Mouse (Mus musculus) limb, embryonic 13.5 days (tissue): ENCODE data around the gene Mbd5. TPM values are rescaled to one million over a fixed set of nuclear protein-coding genes. Genes with fewer than 3 reads are reported as not detected.

Experiments
- ATAC-seq: fragments of 200-750 bp; cut with Nextera tagmentation; 2 replicates; pipeline ENCODE4 v1.8.0; 2017; ENCODE audit warnings: low read depth, moderate number of reproducible peaks, moderate TSS enrichment; ENCODE audit not compliant: low FRiP score
- H3K27ac ChIP-seq: fragments of 300-500 bp; sonication (generic); 2 replicates; pipeline ENCODE4 v1.5.1; 2015; ENCODE audit warnings: inconsistent platforms, mild to moderate bottlenecking, moderate library complexity
- H3K27me3 ChIP-seq: fragments of 300-500 bp; sonication (generic); 2 replicates; pipeline ENCODE4 v1.6.1; 2015; ENCODE audit warnings: mild to moderate bottlenecking, inconsistent platforms
- H3K36me3 ChIP-seq: fragments of 300-500 bp; sonication (generic); 2 replicates; pipeline ENCODE4 v1.6.1; 2015; ENCODE audit warnings: inconsistent platforms, mild to moderate bottlenecking, moderate library complexity
- H3K4me1 ChIP-seq: fragments of 300-500 bp; sonication (generic); 2 replicates; pipeline ENCODE4 v1.6.1; 2015; ENCODE audit warnings: inconsistent platforms
- H3K4me2 ChIP-seq: fragments of 300-500 bp; sonication (generic); replicated peaks from 2 replicates; pipeline ENCODE4 v1.6.1; 2015; ENCODE audit warnings: inconsistent platforms, mild to moderate bottlenecking, moderate library complexity
- H3K4me3 ChIP-seq: fragments of 300-500 bp; sonication (generic); 2 replicates; pipeline ENCODE4 v1.5.1; 2015; ENCODE audit warnings: moderate library complexity, mild to moderate bottlenecking, inconsistent platforms
- H3K9ac ChIP-seq: fragments of 300-500 bp; sonication (generic); 2 replicates; pipeline ENCODE4 v1.6.1; 2015; ENCODE audit warnings: mild to moderate bottlenecking, inconsistent platforms
- H3K9me3 ChIP-seq: fragments of 300-500 bp; sonication (generic); 2 replicates; pipeline ENCODE4 v1.6.1; 2016; ENCODE audit warnings: inconsistent platforms
- WGBS: fragments of 180-500 bp; shearing (Covaris S2); methylation state at CpG from one replicate; pipeline ENCODE4 v1.1.7; 2015; 5-methylcytosine and 5-hydroxymethylcytosine counted together
- polyA plus RNA-seq: library from polyadenylated mRNA; unstranded; fragments of >200 nt; fragmentation: Nextera tagmentation; extraction: Ambion mirVana; gene quantifications from 2 replicates; pipeline ENCODE4 v1.2.1, GENCODE M21; 2015

Gene Mbd5
- 27.7 and 30.9 TPM in 2 replicates for polyA plus RNA-seq

DNA sequence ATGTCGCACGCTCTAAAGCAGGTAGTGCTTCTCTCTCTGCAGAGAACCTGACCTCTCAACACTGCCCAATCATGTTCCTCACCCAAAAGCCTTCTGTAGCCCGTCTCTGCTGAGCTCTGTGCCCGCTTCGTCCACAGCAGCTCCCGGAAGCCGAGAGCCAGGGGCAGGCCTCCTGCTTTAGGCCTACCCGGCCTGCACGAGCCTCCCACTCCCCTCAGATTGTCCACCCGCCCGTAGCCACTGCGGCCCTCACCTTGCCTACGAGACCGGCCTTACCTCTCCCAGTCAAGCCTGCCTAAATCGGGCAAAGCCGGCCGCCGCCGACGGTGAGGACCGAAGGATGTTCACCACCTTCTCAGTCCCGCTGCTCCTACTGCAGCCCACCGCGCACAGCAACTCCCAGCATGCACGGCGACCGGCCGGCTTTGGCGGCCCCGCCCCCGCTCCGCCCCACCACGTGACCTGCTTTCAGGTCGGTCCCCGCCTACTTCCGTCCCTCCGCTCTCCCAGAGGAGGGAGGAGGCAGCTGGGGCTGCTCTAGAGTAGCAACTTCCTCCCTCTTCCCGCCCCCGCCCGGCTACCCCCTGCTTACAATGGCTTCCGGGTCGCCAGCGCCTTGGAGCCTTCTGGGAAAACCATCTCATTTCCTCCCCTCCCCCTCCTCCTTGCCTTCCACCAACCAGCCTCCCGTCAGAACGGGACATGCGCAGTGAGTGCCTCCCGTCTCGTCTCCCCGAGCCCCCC is at the start of gene Mbd5:
Mbd5 (plus strand) TSS at position 668 of the 744 bp plus-strand sequence.
- Histone ChIP-seq H3K4me2 (peak within 1 kb of the TSS; percentile 75), H3K4me1 (peaks cover 10% of the 10 kb centered on the region), H3K4me3 (peak within 1 kb of the TSS; percentile 90), H3K9me3 (no peaks in the 10 kb centered on the region), H3K27ac (peak within 1 kb of the TSS; percentile 97), H3K27me3 (no peaks in the 10 kb centered on the region), H3K9ac (peak within 1 kb of the TSS; percentile 95), H3K36me3 (no peaks in the 10 kb centered on the region)
- ATAC-seq, result peak; percentile 99
- under 1% methylated on average over 47 of the region's 49 CpGs for WGBS

DNA sequence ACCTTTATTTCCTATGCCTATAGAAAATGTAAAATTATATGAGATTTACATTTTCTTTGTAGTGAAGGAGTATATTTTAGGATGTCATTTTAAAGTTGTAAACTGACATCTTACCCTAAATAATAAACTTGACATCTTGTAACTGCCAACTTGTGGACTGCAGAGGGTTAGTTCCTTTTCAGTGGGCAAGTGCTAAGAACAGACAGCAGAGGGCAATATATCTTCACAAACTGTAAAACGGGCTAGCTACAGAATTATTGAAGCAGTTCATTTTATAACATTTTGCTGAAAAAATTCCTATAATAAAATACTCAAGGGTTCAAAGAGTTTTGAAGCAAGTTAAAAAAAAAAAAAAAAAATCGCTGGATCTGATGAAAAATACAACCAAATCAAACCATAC is 40.4 kb upstream of the Mbd5 start:
- no peak overlapping the region for H3K4me2 ChIP-seq
- ATAC-seq, result no peak
- H3K27me3 ChIP-seq, result no peaks in the 10 kb centered on the region
- peaks cover 34% of the 10 kb centered on the region for H3K36me3 ChIP-seq
- WGBS, result 57% methylated on average over 2 of the region's 2 CpGs
- H3K4me1 ChIP-seq, result no peaks in the 10 kb centered on the region
- no peak overlapping the region for H3K4me3 ChIP-seq
- H3K9me3 ChIP-seq, result no peaks in the 10 kb centered on the region
- no peak overlapping the region for H3K27ac ChIP-seq
- no peak overlapping the region for H3K9ac ChIP-seq

DNA sequence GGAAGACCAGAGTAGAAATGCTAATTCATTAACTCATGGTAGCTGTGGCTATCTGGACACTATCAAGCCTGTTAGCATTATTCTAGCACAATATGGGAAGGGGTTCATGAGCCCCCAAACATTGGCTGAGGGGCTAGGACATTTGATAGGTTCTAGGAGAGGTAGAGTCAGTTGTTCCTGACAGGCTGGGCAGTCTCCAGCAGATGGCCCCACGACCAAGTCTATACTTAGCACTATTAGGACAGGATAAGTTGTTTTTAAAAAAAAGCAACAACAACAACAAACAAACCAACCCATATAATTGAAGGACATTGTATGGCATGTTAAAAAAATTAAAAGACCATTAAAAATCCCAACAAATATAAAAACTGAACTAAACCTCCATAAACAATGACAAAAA is 35.1 kb upstream of the Mbd5 start:
- Histone ChIP-seq H3K9ac (no peak overlapping the region), H3K4me3 (no peak overlapping the region), H3K4me1 (no peaks in the 10 kb centered on the region), H3K4me2 (no peak overlapping the region), H3K9me3 (no peaks in the 10 kb centered on the region), H3K27ac (no peak overlapping the region), H3K27me3 (no peaks in the 10 kb centered on the region), H3K36me3 (peaks cover 44% of the 10 kb centered on the region)
- ATAC-seq, result no peak
- 73% methylated on average over 1 of the region's 1 CpGs for WGBS

DNA sequence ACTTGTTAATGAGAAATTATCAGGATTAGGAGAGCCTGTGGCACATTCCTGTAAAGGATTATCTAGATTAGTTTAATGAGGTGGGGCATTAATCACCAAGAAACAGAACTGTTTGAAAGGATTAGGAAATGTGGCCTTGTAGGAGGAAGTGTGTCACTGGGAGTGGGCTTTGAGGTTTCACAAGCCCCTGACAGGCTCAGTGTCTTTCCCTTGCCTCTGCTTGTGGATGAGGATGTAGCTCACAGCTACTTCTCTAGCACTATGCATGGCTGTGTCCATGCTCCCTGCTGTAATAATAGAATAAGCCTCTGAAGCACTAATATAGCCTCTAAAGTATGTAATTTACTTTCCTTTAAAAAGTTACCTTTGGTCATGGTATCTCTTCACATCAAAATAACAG is 33.5 kb upstream of the Mbd5 start:
- Histone ChIP-seq H3K27ac (no peak overlapping the region), H3K27me3 (no peaks in the 10 kb centered on the region), H3K9me3 (no peaks in the 10 kb centered on the region), H3K36me3 (peaks cover 50% of the 10 kb centered on the region), H3K4me2 (no peak overlapping the region), H3K4me3 (no peak overlapping the region), H3K4me1 (no peaks in the 10 kb centered on the region), H3K9ac (no peak overlapping the region)
- ATAC-seq, result no peak

DNA sequence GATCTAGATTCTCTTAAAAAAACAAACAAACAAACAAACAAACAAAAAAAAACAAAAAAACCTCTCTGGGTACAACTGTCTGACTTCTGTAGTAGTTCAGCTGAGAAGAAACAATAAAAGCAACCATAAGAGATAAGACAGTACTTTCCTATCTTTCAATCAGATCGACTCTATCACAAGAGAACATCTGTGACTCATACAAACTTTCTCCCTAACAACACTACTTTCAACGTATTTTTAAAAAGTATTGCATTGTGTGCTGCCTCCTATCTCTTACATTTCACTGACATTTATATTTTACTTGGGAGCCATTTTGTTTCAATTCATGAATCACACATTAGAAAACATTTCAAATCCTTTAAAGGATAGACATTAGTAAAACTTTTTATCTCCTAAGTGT is 14.2 kb upstream of the Mbd5 start:
- no peak overlapping the region for H3K4me2 ChIP-seq
- no peaks in the 10 kb centered on the region for H3K9me3 ChIP-seq
- ATAC-seq, result no peak
- H3K27me3 ChIP-seq, result no peaks in the 10 kb centered on the region
- no peak overlapping the region for H3K27ac ChIP-seq
- peaks cover 19% of the 10 kb centered on the region for H3K36me3 ChIP-seq
- H3K9ac ChIP-seq, result no peak overlapping the region
- no peaks in the 10 kb centered on the region for H3K4me1 ChIP-seq
- no peak overlapping the region for H3K4me3 ChIP-seq
- 90% methylated on average over 2 of the region's 2 CpGs for WGBS

DNA sequence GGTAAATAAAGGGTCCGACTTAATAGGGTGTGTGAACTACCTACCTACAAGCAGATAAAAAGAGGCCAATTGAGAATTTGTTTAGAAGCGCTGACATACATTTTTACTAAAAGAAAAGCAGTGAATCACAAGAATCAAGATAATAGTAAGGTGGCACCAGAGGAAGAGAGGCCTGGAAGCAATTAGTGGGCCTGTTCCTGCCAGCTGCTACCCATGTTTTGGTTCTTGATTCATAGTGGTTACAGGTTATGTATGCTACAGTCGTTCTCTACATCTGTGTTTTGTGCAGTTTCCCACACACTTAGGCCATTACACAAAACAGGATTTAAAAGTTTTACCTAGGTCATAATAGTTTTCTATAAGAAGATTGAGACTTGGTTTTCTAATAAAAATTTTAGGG is 1.5 kb upstream of the Mbd5 start:
- peak overlapping the region; percentile 56 for H3K9ac ChIP-seq
- ATAC-seq, result no peak
- H3K4me2 ChIP-seq, result peak overlapping the region; percentile 75
- H3K36me3 ChIP-seq, result no peaks in the 10 kb centered on the region
- H3K27ac ChIP-seq, result no peak overlapping the region
- 44% methylated on average over 3 of the region's 3 CpGs for WGBS
- H3K4me3 ChIP-seq, result peak overlapping the region; percentile 90
- no peaks in the 10 kb centered on the region for H3K9me3 ChIP-seq
- H3K4me1 ChIP-seq, result peaks cover 10% of the 10 kb centered on the region
- H3K27me3 ChIP-seq, result no peaks in the 10 kb centered on the region

DNA sequence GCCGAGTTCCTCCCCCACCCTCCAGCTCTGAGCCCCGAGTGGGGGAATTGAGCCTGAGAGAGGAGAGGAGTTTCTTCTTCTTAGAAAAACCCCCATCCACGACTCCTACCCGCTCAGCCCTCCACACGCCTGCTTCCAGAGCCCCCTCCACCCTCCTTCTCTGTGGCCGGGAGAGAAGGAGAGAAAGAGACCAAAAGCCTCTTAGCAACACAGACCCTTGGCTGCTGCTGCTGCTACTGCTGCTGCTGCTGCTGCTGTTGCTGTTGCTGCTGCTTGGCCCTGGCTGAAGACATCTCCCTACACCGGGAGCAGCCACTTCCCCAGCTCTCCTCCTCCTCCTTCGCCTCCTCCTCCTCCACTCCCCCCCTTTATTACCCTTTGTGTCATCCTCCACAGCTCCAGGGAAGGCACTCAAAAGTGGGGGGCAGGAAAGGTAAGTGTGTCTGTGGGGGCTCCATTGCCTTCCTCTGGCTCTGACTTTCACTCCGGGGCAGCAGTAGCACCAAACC is 489 bp downstream of the Mbd5 start:
- H3K27me3 ChIP-seq, result no peaks in the 10 kb centered on the region
- peak overlapping the region; percentile 97 for H3K27ac ChIP-seq
- H3K9ac ChIP-seq, result peak overlapping the region; percentile 89
- H3K4me1 ChIP-seq, result peaks cover 10% of the 10 kb centered on the region
- H3K36me3 ChIP-seq, result no peaks in the 10 kb centered on the region
- H3K9me3 ChIP-seq, result no peaks in the 10 kb centered on the region
- peak overlapping the region; percentile 90 for H3K4me3 ChIP-seq
- 1% methylated on average over 9 of the region's 9 CpGs for WGBS
- peak overlapping the region; percentile 68 for H3K4me2 ChIP-seq
- ATAC-seq, result peak; percentile 58

DNA sequence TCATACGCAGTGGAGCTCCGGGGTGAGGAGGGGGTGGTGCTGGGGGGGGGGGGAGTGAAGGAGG is 776 bp downstream of the Mbd5 start, which contains the start of gene Orc4:
Orc4 (minus strand) TSS at position 26 of the 64 bp plus-strand sequence.
- ATAC-seq, result no peak
- H3K4me3 ChIP-seq, result peak within 1 kb of the TSS; percentile 90
- peaks cover 10% of the 10 kb centered on the region for H3K4me1 ChIP-seq
- H3K4me2 ChIP-seq, result peak within 1 kb of the TSS; percentile 68
- H3K9ac ChIP-seq, result peak within 1 kb of the TSS; percentile 95
- H3K27me3 ChIP-seq, result no peaks in the 10 kb centered on the region
- no peaks in the 10 kb centered on the region for H3K9me3 ChIP-seq
- peak within 1 kb of the TSS; percentile 97 for H3K27ac ChIP-seq
- H3K36me3 ChIP-seq, result no peaks in the 10 kb centered on the region
- WGBS, result 0% methylated on average over 2 of the region's 2 CpGs

DNA sequence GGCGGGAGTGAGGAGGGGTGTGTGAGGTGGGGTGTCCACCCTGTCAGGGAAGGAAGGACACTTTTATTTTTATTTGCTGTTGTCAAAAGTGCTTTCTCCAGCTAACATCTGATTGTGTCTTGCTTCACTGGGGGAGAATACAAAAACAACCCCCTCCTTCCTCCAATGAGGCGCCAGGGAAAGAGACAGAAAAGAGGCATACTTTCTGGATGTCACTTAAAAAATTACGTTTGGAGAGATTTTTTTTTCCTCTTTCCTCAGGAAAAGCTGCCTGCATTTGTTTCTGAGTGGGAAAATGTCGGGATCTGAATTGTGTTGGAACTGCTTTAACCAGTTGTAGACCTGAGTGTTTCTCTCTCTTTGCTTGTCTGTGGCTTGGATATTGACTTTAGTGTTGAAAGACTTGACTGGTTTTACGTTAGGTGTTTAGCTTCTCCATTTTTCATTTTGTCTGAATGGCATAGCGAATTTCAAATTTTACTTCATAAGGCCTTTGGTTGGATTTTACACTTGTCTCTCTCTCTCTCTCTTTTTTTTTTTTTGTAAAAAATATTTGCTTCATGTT is 1.1 kb downstream of the Mbd5 start:
- Histone ChIP-seq H3K9me3 (no peaks in the 10 kb centered on the region), H3K4me1 (peaks cover 10% of the 10 kb centered on the region), H3K4me3 (peak overlapping the region; percentile 90), H3K27ac (peak overlapping the region; percentile 97), H3K36me3 (no peaks in the 10 kb centered on the region), H3K9ac (peak overlapping the region; percentile 89), H3K27me3 (no peaks in the 10 kb centered on the region), H3K4me2 (peak overlapping the region; percentile 68)
- 8% methylated on average over 6 of the region's 6 CpGs for WGBS
- no peak for ATAC-seq

DNA sequence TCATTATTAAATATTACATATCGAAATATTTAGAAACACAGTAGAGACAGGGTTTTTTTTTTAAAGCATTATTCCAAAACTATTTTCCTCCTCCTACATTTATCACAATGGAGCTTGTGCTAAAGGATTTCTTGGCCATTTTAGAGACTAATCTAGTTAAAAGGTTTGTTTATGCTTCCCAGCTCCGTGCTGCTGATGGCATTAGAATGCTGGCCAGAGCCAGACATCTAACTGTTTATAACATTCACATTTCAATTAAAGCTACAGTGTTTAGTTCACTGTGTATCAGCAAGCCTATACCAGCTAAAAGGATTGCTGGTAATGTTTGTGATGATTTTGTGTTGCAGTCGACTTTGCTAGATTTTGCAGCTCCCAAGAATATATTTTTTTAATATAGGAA is 7.3 kb downstream of the Mbd5 start:
- H3K36me3 ChIP-seq, result no peaks in the 10 kb centered on the region
- H3K4me2 ChIP-seq, result no peak overlapping the region
- no peak overlapping the region for H3K9ac ChIP-seq
- no peak overlapping the region for H3K27ac ChIP-seq
- no peak overlapping the region for H3K4me3 ChIP-seq
- no peaks in the 10 kb centered on the region for H3K27me3 ChIP-seq
- WGBS, result 55% methylated on average over 3 of the region's 3 CpGs
- no peaks in the 10 kb centered on the region for H3K9me3 ChIP-seq
- H3K4me1 ChIP-seq, result peaks cover 2% of the 10 kb centered on the region; the same call in 1 of the 2 replicates
- no peak for ATAC-seq

DNA sequence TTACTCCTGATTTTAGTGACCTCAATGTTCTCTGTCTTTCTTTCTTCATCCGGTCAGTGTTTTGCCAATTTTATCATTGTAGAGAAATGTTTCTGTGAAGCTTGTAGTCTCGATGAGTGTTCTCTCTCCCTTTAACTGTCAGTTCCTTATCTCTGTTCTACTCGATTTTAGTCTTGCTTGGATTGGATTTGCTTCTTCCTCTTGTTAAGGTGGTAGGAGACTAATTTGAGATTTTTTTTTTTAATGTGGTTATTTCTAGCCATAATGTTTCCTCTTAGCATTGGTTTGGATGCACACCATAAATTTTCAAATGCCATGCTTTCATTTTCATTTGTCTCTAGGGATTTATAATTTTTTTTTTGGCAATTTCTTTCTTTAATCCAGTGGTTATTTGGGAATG is 29.6 kb downstream of the Mbd5 start:
- Histone ChIP-seq H3K4me2 (no peak overlapping the region), H3K36me3 (no peaks in the 10 kb centered on the region; the same call in 1 of the 2 replicates), H3K27me3 (no peaks in the 10 kb centered on the region), H3K9me3 (no peaks in the 10 kb centered on the region), H3K9ac (no peak overlapping the region), H3K4me1 (no peaks in the 10 kb centered on the region), H3K27ac (no peak overlapping the region), H3K4me3 (no peak overlapping the region)
- ATAC-seq, result no peak
- 84% methylated on average over 3 of the region's 3 CpGs for WGBS

DNA sequence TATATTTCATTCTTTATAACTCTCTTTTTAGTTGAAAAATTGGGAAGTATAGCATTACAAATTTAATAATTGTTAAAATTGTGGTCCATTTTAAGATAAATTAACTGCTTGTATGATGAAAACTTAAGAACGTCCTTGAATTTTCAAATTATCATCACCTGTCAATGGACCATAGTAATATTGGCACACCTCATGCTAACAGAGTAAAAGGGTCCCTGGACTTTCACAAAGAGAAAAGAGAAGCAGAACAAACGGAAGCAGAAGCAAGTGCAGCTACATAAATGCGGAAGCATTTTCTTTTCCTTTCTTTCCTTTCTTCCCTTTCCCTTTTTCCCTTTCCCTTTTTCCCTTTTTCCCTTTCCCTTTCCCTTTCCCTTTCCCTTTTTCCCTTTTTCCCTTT is 41.0 kb downstream of the Mbd5 start:
- Histone ChIP-seq H3K9me3 (no peaks in the 10 kb centered on the region), H3K4me3 (no peak overlapping the region), H3K36me3 (no peaks in the 10 kb centered on the region), H3K4me1 (no peaks in the 10 kb centered on the region), H3K4me2 (no peak overlapping the region), H3K9ac (no peak overlapping the region), H3K27me3 (no peaks in the 10 kb centered on the region), H3K27ac (no peak overlapping the region)
- ATAC-seq, result no peak
- WGBS, result 88% methylated on average over 3 of the region's 3 CpGs

DNA sequence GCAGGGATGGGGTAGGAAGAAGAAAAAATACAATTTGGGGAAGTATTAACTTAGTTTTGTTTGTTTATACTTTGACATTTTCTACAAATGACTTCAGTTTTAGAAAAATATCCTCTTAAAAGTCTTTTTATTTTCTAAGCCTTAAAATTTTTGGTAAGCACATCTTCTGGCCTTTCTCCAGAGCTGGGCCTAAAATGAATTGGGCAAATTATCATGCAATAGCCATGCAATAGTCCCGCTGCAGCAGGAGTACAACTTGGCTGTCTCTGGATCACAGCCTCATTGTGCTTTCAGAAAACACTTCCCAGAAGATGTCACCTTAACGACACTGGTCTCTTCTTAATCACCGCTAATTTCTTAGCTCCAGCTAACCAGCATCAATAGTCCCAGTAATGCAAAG is 91.2 kb downstream of the Mbd5 start:
- 84% methylated on average over 3 of the region's 3 CpGs for WGBS
- Histone ChIP-seq H3K27ac (no peak overlapping the region), H3K4me2 (no peak overlapping the region)

More for the DNA sequence above, 91.2 kb downstream of the Mbd5 start:
- no peak for ATAC-seq
- peaks cover 10% of the 10 kb centered on the region for H3K9me3 ChIP-seq
- no peaks in the 10 kb centered on the region for H3K27me3 ChIP-seq
- no peaks in the 10 kb centered on the region for H3K4me1 ChIP-seq
- H3K36me3 ChIP-seq, result peaks cover 7% of the 10 kb centered on the region; the same call in 1 of the 2 replicates
- H3K4me3 ChIP-seq, result no peak overlapping the region
- no peak overlapping the region for H3K9ac ChIP-seq
